Mouse (Mus musculus): Measurements from ENCODE around the gene Lipc. TPM values are rescaled to one million over a fixed set of nuclear protein-coding genes. Genes with fewer than 3 reads are reported as not detected.

Lipc gene
- polyA plus RNA-seq, 1 experiment from 2014 or later: 0.56 TPM

- Histone ChIP-seq H3K4me2 (ENCODE audit: low read depth, low read length) (no peak overlapping the region), H3K9me3 (replicated peaks; ENCODE audit: control insufficient read depth, low read length) (peaks cover 6% of the 10 kb centered on the region), H3K36me3 (ENCODE audit: control insufficient read depth, insufficient read depth) (no peaks in the 10 kb centered on the region), H3K27me3 (ENCODE audit: control insufficient read depth, insufficient read depth, low read length) (no peaks in the 10 kb centered on the region), H3K27ac (ENCODE audit: low read length) (no peak overlapping the region), H3K4me3 (ENCODE audit: low read length) (no peak overlapping the region), H3K4me1 (ENCODE audit: control insufficient read depth, insufficient read depth, low read length) (no peaks in the 10 kb centered on the region), H3K9ac (ENCODE audit: low read length) (no peak overlapping the region)
- ATAC-seq (replicated peaks; ENCODE audit: extremely low read depth, insufficient read depth, low FRiP score): no peak
- WGBS: 81% methylated on average over 7 of the region's 7 CpGs
These were observed 61.3 kb downstream of the Lipc start for GRCm38 (mm10) chr9:70890736-70891135.

GRCm38 (mm10) chr9:70888969-70889368, 63.1 kb downstream of the Lipc start:
- no peak overlapping the region for H3K27ac ChIP-seq (ENCODE audit: low read length)
- H3K9me3 ChIP-seq (replicated peaks; ENCODE audit: control insufficient read depth, low read length): peaks cover 6% of the 10 kb centered on the region

GRCm38 (mm10) chr9:70888556-70888955, 63.5 kb downstream of the Lipc start:
- H3K27ac ChIP-seq (ENCODE audit: low read length): no peak overlapping the region

More at GRCm38 (mm10) chr9:70888969-70889368, 63.1 kb downstream of the Lipc start:
- Histone ChIP-seq H3K4me3 (ENCODE audit: low read length) (no peak overlapping the region), H3K9ac (ENCODE audit: low read length) (no peak overlapping the region), H3K27me3 (ENCODE audit: control insufficient read depth, insufficient read depth, low read length) (no peaks in the 10 kb centered on the region), H3K36me3 (ENCODE audit: control insufficient read depth, insufficient read depth) (no peaks in the 10 kb centered on the region), H3K4me1 (ENCODE audit: control insufficient read depth, insufficient read depth, low read length) (no peaks in the 10 kb centered on the region), H3K4me2 (ENCODE audit: low read depth, low read length) (no peak overlapping the region)
- no peak for ATAC-seq (replicated peaks; ENCODE audit: extremely low read depth, insufficient read depth, low FRiP score)
- 58% methylated on average over 4 of the region's 4 CpGs for WGBS

GRCm38 (mm10) chr9:70881982-70882381, 70.0 kb downstream of the Lipc start:
- Histone ChIP-seq H3K4me1 (ENCODE audit: control insufficient read depth, insufficient read depth, low read length) (peaks cover 11% of the 10 kb centered on the region), H3K9me3 (replicated peaks; ENCODE audit: control insufficient read depth, low read length) (no peaks in the 10 kb centered on the region), H3K4me2 (ENCODE audit: low read depth, low read length) (no peak overlapping the region), H3K4me3 (ENCODE audit: low read length) (no peak overlapping the region), H3K27ac (ENCODE audit: low read length) (no peak overlapping the region), H3K36me3 (ENCODE audit: control insufficient read depth, insufficient read depth) (no peaks in the 10 kb centered on the region), H3K27me3 (ENCODE audit: control insufficient read depth, insufficient read depth, low read length) (no peaks in the 10 kb centered on the region), H3K9ac (ENCODE audit: low read length) (no peak overlapping the region)
- 21% methylated on average over 5 of the region's 5 CpGs for WGBS
- ATAC-seq (replicated peaks; ENCODE audit: extremely low read depth, insufficient read depth, low FRiP score): no peak

More at GRCm38 (mm10) chr9:70888556-70888955, 63.5 kb downstream of the Lipc start:
- no peak overlapping the region for H3K4me3 ChIP-seq (ENCODE audit: low read length)
- ATAC-seq (replicated peaks; ENCODE audit: extremely low read depth, insufficient read depth, low FRiP score): no peak
- no peak overlapping the region for H3K4me2 ChIP-seq (ENCODE audit: low read depth, low read length)
- 85% methylated on average over 2 of the region's 2 CpGs for WGBS
- no peak overlapping the region for H3K9ac ChIP-seq (ENCODE audit: low read length)
- no peaks in the 10 kb centered on the region for H3K4me1 ChIP-seq (ENCODE audit: control insufficient read depth, insufficient read depth, low read length)
- peaks cover 6% of the 10 kb centered on the region for H3K9me3 ChIP-seq (replicated peaks; ENCODE audit: control insufficient read depth, low read length)
- H3K27me3 ChIP-seq (ENCODE audit: control insufficient read depth, insufficient read depth, low read length): no peaks in the 10 kb centered on the region
- no peaks in the 10 kb centered on the region for H3K36me3 ChIP-seq (ENCODE audit: control insufficient read depth, insufficient read depth)

- Histone ChIP-seq H3K4me1 (ENCODE audit: control insufficient read depth, insufficient read depth, low read length) (peaks cover 11% of the 10 kb centered on the region), H3K4me2 (ENCODE audit: low read depth, low read length) (no peak overlapping the region), H3K27me3 (ENCODE audit: control insufficient read depth, insufficient read depth, low read length) (no peaks in the 10 kb centered on the region), H3K9me3 (replicated peaks; ENCODE audit: control insufficient read depth, low read length) (no peaks in the 10 kb centered on the region), H3K4me3 (ENCODE audit: low read length) (no peak overlapping the region), H3K9ac (ENCODE audit: low read length) (no peak overlapping the region), H3K36me3 (ENCODE audit: control insufficient read depth, insufficient read depth) (no peaks in the 10 kb centered on the region), H3K27ac (ENCODE audit: low read length) (no peak overlapping the region)
- ATAC-seq (replicated peaks; ENCODE audit: extremely low read depth, insufficient read depth, low FRiP score): no peak
These were observed 73.2 kb downstream of the Lipc start for GRCm38 (mm10) chr9:70878823-70879222.

- no peak for ATAC-seq (replicated peaks; ENCODE audit: extremely low read depth, insufficient read depth, low FRiP score)
- 52% methylated on average over 5 of the region's 5 CpGs for WGBS
- Histone ChIP-seq H3K9ac (ENCODE audit: low read length) (no peak overlapping the region), H3K36me3 (ENCODE audit: control insufficient read depth, insufficient read depth) (no peaks in the 10 kb centered on the region), H3K4me1 (ENCODE audit: control insufficient read depth, insufficient read depth, low read length) (peaks cover 11% of the 10 kb centered on the region), H3K27me3 (ENCODE audit: control insufficient read depth, insufficient read depth, low read length) (no peaks in the 10 kb centered on the region), H3K9me3 (replicated peaks; ENCODE audit: control insufficient read depth, low read length) (no peaks in the 10 kb centered on the region), H3K4me2 (ENCODE audit: low read depth, low read length) (no peak overlapping the region), H3K4me3 (ENCODE audit: low read length) (no peak overlapping the region), H3K27ac (ENCODE audit: low read length) (peak overlapping the region; percentile 46)
These were observed 73.9 kb downstream of the Lipc start for GRCm38 (mm10) chr9:70878157-70878556.

- no peak for ATAC-seq (replicated peaks; ENCODE audit: extremely low read depth, insufficient read depth, low FRiP score)
These were observed 76.5 kb downstream of the Lipc start for GRCm38 (mm10) chr9:70875490-70875889.

GRCm38 (mm10) chr9:70875059-70875458, 77.0 kb downstream of the Lipc start:
- no peak overlapping the region for H3K4me3 ChIP-seq (ENCODE audit: low read length)
- H3K36me3 ChIP-seq (ENCODE audit: control insufficient read depth, insufficient read depth): no peaks in the 10 kb centered on the region
- no peak overlapping the region for H3K9ac ChIP-seq (ENCODE audit: low read length)
- peaks cover 11% of the 10 kb centered on the region for H3K4me1 ChIP-seq (ENCODE audit: control insufficient read depth, insufficient read depth, low read length)
- ATAC-seq (replicated peaks; ENCODE audit: extremely low read depth, insufficient read depth, low FRiP score): no peak
- no peaks in the 10 kb centered on the region for H3K27me3 ChIP-seq (ENCODE audit: control insufficient read depth, insufficient read depth, low read length)
- no peak overlapping the region for H3K27ac ChIP-seq (ENCODE audit: low read length)
- H3K9me3 ChIP-seq (replicated peaks; ENCODE audit: control insufficient read depth, low read length): no peaks in the 10 kb centered on the region
- H3K4me2 ChIP-seq (ENCODE audit: low read depth, low read length): no peak overlapping the region
- WGBS: 69% methylated on average over 4 of the region's 4 CpGs

More at GRCm38 (mm10) chr9:70875490-70875889, 76.5 kb downstream of the Lipc start:
- Histone ChIP-seq H3K27me3 (ENCODE audit: control insufficient read depth, insufficient read depth, low read length) (no peaks in the 10 kb centered on the region), H3K4me3 (ENCODE audit: low read length) (no peak overlapping the region), H3K4me2 (ENCODE audit: low read depth, low read length) (no peak overlapping the region), H3K4me1 (ENCODE audit: control insufficient read depth, insufficient read depth, low read length) (peaks cover 11% of the 10 kb centered on the region), H3K36me3 (ENCODE audit: control insufficient read depth, insufficient read depth) (no peaks in the 10 kb centered on the region), H3K27ac (ENCODE audit: low read length) (no peak overlapping the region), H3K9me3 (replicated peaks; ENCODE audit: control insufficient read depth, low read length) (no peaks in the 10 kb centered on the region), H3K9ac (ENCODE audit: low read length) (no peak overlapping the region)
- WGBS: 75% methylated on average over 4 of the region's 4 CpGs

- peaks cover 3% of the 10 kb centered on the region for H3K4me1 ChIP-seq (ENCODE audit: control insufficient read depth, insufficient read depth, low read length)
- WGBS: 76% methylated on average over 8 of the region's 8 CpGs
- H3K36me3 ChIP-seq (ENCODE audit: control insufficient read depth, insufficient read depth): no peaks in the 10 kb centered on the region
- no peak overlapping the region for H3K27ac ChIP-seq (ENCODE audit: low read length)
- ATAC-seq (replicated peaks; ENCODE audit: extremely low read depth, insufficient read depth, low FRiP score): no peak
- H3K9me3 ChIP-seq (replicated peaks; ENCODE audit: control insufficient read depth, low read length): no peaks in the 10 kb centered on the region
- H3K4me2 ChIP-seq (ENCODE audit: low read depth, low read length): no peak overlapping the region
- H3K4me3 ChIP-seq (ENCODE audit: low read length): no peak overlapping the region
- no peak overlapping the region for H3K9ac ChIP-seq (ENCODE audit: low read length)
- no peaks in the 10 kb centered on the region for H3K27me3 ChIP-seq (ENCODE audit: control insufficient read depth, insufficient read depth, low read length)
These were observed 79.4 kb downstream of the Lipc start for GRCm38 (mm10) chr9:70872675-70873074.
